Mouse (Mus musculus) retina, adult 2 months (tissue): ENCODE results near the gene Kansl1l.

Source experiments
- DNase-seq: peaks from one replicate; pipeline ENCODE4 v3.0.0-alpha.2; 2012; ENCODE audit warnings: low read depth, low spot score

Gene Kansl1l

GRCm38 (mm10) chr1:66817453-66817839 is at the start of gene Kansl1l:
Gene Kansl1l, minus strand, starts transcription at chr1:66817562.
- DNase-seq, result peak; percentile 89

GRCm38 (mm10) chr1:66865633-66866032 is 48.3 kb upstream of the Kansl1l start:
- DNase-seq, result no peak

GRCm38 (mm10) chr1:66863741-66864495 is 46.6 kb upstream of the Kansl1l start:
- no peak for DNase-seq

GRCm38 (mm10) chr1:66862712-66863511 is 45.5 kb upstream of the Kansl1l start, which contains the start of gene Acadl:
Gene Acadl, minus strand, starts transcription at chr1:66863277.
- no peak for DNase-seq

- DNase-seq, result no peak
Observed at GRCm38 (mm10) chr1:66861764-66862672, 44.7 kb upstream of the Kansl1l start.

- DNase-seq, result no peak
Observed at GRCm38 (mm10) chr1:66847506-66847905, 30.1 kb upstream of the Kansl1l start.

- DNase-seq, result no peak
Observed at GRCm38 (mm10) chr1:66845690-66846318, 28.4 kb upstream of the Kansl1l start.

GRCm38 (mm10) chr1:66841938-66842337 is 24.6 kb upstream of the Kansl1l start:
- DNase-seq, result no peak

GRCm38 (mm10) chr1:66841510-66841909 is 24.1 kb upstream of the Kansl1l start:
- no peak for DNase-seq

GRCm38 (mm10) chr1:66839755-66840438 is 22.5 kb upstream of the Kansl1l start:
- no peak for DNase-seq

- DNase-seq, result no peak
Observed at GRCm38 (mm10) chr1:66839135-66839534, 21.8 kb upstream of the Kansl1l start.

- peak; percentile 61 for DNase-seq
Observed at GRCm38 (mm10) chr1:66838184-66839042, 21.1 kb upstream of the Kansl1l start.

GRCm38 (mm10) chr1:66837207-66837606 is 19.8 kb upstream of the Kansl1l start:
- DNase-seq, result no peak

GRCm38 (mm10) chr1:66832636-66833165 is 15.3 kb upstream of the Kansl1l start:
- no peak for DNase-seq

- DNase-seq, result no peak
Observed at GRCm38 (mm10) chr1:66831824-66832600, 14.7 kb upstream of the Kansl1l start.

GRCm38 (mm10) chr1:66829400-66830080 is 12.2 kb upstream of the Kansl1l start:
- DNase-seq, result no peak

GRCm38 (mm10) chr1:66821966-66822365 is 4.6 kb upstream of the Kansl1l start:
- DNase-seq, result no peak

- DNase-seq, result no peak
Observed at GRCm38 (mm10) chr1:66820241-66820640, 2.9 kb upstream of the Kansl1l start.
